Mouse (Mus musculus): ENCODE results near the gene Oxct1. TPM values are rescaled to one million over a fixed set of nuclear protein-coding genes. Genes with fewer than 3 reads are reported as not detected.

Gene Oxct1
- polyA plus RNA-seq, 1 experiment from 2014 or later, result 128 TPM

- no peaks in the 10 kb centered on the region for H3K36me3 ChIP-seq (replicated peaks)
- 86% methylated on average over 2 of the region's 2 CpGs for WGBS
- H3K27me3 ChIP-seq (ENCODE audit: poor library complexity, severe bottlenecking), result no peaks in the 10 kb centered on the region
- H3K4me3 ChIP-seq, result no peak overlapping the region
- H3K4me1 ChIP-seq, result no peaks in the 10 kb centered on the region
- no peak overlapping the region for H3K27ac ChIP-seq
- DNase-seq (ENCODE audit: extremely low spot score, low spot score), result no peak
- no peaks in the 10 kb centered on the region; the same call in 1 of the 2 replicates for H3K9me3 ChIP-seq
These were observed 141.8 kb downstream of the Oxct1 start for GRCm38 (mm10) chr15:4167946-4168345.

DNA sequence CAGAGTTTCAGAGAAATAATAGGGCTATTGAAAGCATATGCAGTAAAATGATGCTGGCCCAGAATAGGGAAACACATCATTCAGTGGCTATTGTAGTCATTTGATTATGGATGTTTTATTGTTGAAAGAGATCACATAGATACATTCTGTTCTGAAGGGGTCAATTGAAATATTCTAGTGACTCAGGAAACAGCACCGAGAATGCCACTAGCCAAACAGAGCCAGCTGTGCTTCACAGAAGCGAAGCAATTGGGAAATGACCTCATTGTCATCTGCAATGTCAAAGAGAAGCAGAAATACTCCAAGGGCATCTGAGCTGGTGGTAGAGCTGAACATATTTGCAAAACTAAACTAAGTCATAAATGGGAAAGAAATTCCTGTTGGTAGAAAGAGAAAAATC lies 145.4 kb downstream of the Oxct1 start:
- H3K9me3 ChIP-seq, result no peaks in the 10 kb centered on the region
- WGBS, result 82% methylated on average over 2 of the region's 2 CpGs

GRCm38 (mm10) chr15:4197913-4198312 lies 171.7 kb downstream of the Oxct1 start:
- H3K27ac ChIP-seq, result no peak overlapping the region
- no peaks in the 10 kb centered on the region for H3K36me3 ChIP-seq (replicated peaks)
- no peaks in the 10 kb centered on the region; the same call in 1 of the 2 replicates for H3K4me1 ChIP-seq
- no peak overlapping the region for H3K4me3 ChIP-seq
- H3K27me3 ChIP-seq (ENCODE audit: poor library complexity, severe bottlenecking), result no peaks in the 10 kb centered on the region
- DNase-seq (ENCODE audit: extremely low spot score, low spot score), result no peak
- no peaks in the 10 kb centered on the region for H3K9me3 ChIP-seq

More for the DNA sequence above, 145.4 kb downstream of the Oxct1 start:
- no peak overlapping the region for H3K4me3 ChIP-seq
- no peaks in the 10 kb centered on the region for H3K36me3 ChIP-seq (replicated peaks)
- no peaks in the 10 kb centered on the region for H3K4me1 ChIP-seq
- H3K27ac ChIP-seq, result no peak overlapping the region
- no peaks in the 10 kb centered on the region for H3K27me3 ChIP-seq (ENCODE audit: poor library complexity, severe bottlenecking)
- DNase-seq (ENCODE audit: extremely low spot score, low spot score), result no peak

Other genes with a start within 250 kb of the Oxct1 start
- gene Fbxo4, start 46.8 kb upstream of the Oxct1 start, polyA plus RNA-seq (2016; fragmentation: Nextera tagmentation; extraction: Ambion mirVana), result 3.3 and 4.0 TPM in 2 replicates
- gene AW549877, start 30.6 kb upstream of the Oxct1 start, polyA plus RNA-seq (2016; fragmentation: Nextera tagmentation; extraction: Ambion mirVana), result 37.5 and 38.1 TPM in 2 replicates